30 mouse cellular contexts compared by ENCODE assay signal in genomic region chr4:95686775-95687174, GRCm38 (mm10).
"Had no signal": no experiment of that assay in that cellular context is flagged by ENCODE, and none has a peak within 500 bp of the region (broad histone marks: within the 10 kb centered on the region; RNA-seq: fewer than 3 reads in every experiment).

No protein-coding gene starts in this region.

- H3K27me3 ChIP-seq: limb, embryonic 12.5 days; limb, embryonic 13.5 days; limb, embryonic 15.5 days; liver, embryonic 13.5 days; liver, embryonic 15.5 days; lung, embryonic 15.5 days; megakaryocyte, embryonic 14.5 days; midbrain, embryonic 12.5 days; midbrain, embryonic 13.5 days; midbrain, embryonic 15.5 days had no signal

- H3K4me3 ChIP-seq: left cerebral cortex, adult 2 months; limb, embryonic 10.5 days; limb, embryonic 12.5 days; limb, embryonic 13.5 days; limb, embryonic 15.5 days; liver, embryonic 13.5 days; liver, embryonic 15.5 days; lung, embryonic 15.5 days; megakaryocyte, embryonic 14.5 days; midbrain, embryonic 10.5 days; midbrain, embryonic 12.5 days; midbrain, embryonic 13.5 days; midbrain, embryonic 15.5 days; myocyte had no signal

- H3K27ac ChIP-seq: left cerebral cortex, adult 2 months; limb, embryonic 10.5 days; limb, embryonic 12.5 days; limb, embryonic 13.5 days; limb, embryonic 15.5 days; liver, embryonic 13.5 days; liver, embryonic 14.5 days; liver, embryonic 15.5 days; lung, embryonic 15.5 days; midbrain, embryonic 10.5 days; midbrain, embryonic 12.5 days; midbrain, embryonic 13.5 days; midbrain, embryonic 15.5 days had no signal

- H3K4me1 ChIP-seq: limb, embryonic 15.5 days; liver, embryonic 13.5 days; liver, embryonic 15.5 days; megakaryocyte, embryonic 14.5 days had no signal

- ATAC-seq: liver, postnatal 0 days; lung, postnatal 0 days; midbrain, embryonic 13.5 days; midbrain, embryonic 15.5 days; midbrain, embryonic 16.5 days had no signal

- H3K4me2 ChIP-seq: limb, embryonic 12.5 days; limb, embryonic 13.5 days; limb, embryonic 15.5 days; liver, embryonic 11.5 days; liver, embryonic 13.5 days; liver, embryonic 15.5 days; lung, embryonic 14.5 days; lung, embryonic 15.5 days; midbrain, embryonic 11.5 days; midbrain, embryonic 12.5 days; midbrain, embryonic 13.5 days; midbrain, embryonic 15.5 days had no signal

- DNase-seq: left cerebral cortex, postnatal 4 days; liver; liver, embryonic 13.5 days; liver, postnatal 0 days; lung, adult 18-20 months; lung, adult 2 months; lung, embryonic 14.5 days; lung, postnatal 10 days; lung, postnatal 14 days; lung, postnatal 36 days; lung, postnatal 4 days; midbrain, embryonic 14.5 days had no signal

- H3K36me3 ChIP-seq: limb, embryonic 10.5 days; limb, embryonic 12.5 days; limb, embryonic 13.5 days; limb, embryonic 15.5 days; liver, embryonic 13.5 days; liver, embryonic 15.5 days; lung, embryonic 15.5 days; midbrain, embryonic 10.5 days; midbrain, embryonic 12.5 days; midbrain, embryonic 13.5 days; midbrain, embryonic 15.5 days had no signal

- H3K9me3 ChIP-seq: limb, embryonic 10.5 days; limb, embryonic 12.5 days; limb, embryonic 13.5 days; limb, embryonic 15.5 days; liver, embryonic 13.5 days; liver, embryonic 15.5 days; lung, embryonic 15.5 days; megakaryocyte, embryonic 14.5 days; midbrain, embryonic 10.5 days; midbrain, embryonic 12.5 days; midbrain, embryonic 13.5 days; midbrain, embryonic 15.5 days had no signal

- H3K9ac ChIP-seq: limb, embryonic 12.5 days; limb, embryonic 13.5 days; limb, embryonic 15.5 days; liver, embryonic 13.5 days; liver, embryonic 14.5 days; liver, embryonic 15.5 days; liver, postnatal 0 days; lung, embryonic 14.5 days; lung, embryonic 15.5 days; midbrain, embryonic 12.5 days; midbrain, embryonic 13.5 days; midbrain, embryonic 15.5 days had no signal
